Mouse (Mus musculus) megakaryocyte, embryonic 14.5 days (primary cell): Measurements from ENCODE around the gene Tarm1.

ENCODE experiments used
- FLI1 ChIP-seq: IDR thresholded peaks from 2 replicates; pipeline ENCODE4 v1.6.1; 2012; ENCODE audit warnings: low read length, inconsistent platforms, mixed read lengths
- GATA1 ChIP-seq: IDR thresholded peaks from 3 replicates; pipeline ENCODE4 v1.6.1; 2012; ENCODE audit warnings: mixed read lengths, low read length, inconsistent platforms, borderline replicate concordance

DNA sequence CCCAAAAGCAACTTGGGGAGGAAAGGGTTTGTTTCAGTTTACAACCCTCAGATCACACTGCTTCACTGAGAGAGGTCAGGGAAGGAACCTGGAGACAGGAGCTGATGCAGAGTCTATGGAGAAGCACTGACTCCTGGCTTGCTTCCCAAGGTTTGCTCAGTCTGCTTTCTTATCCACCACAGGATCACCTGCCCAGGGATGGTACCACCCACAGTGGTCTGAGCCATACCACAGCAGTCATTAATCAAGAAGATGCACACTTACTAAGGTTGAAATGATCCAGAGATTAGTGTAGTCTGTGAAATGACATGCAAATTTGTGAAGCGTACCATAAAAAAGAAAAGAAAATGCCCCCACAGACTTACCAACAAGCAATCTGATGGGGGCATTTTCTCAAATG lies 2.0 kb downstream of the Tarm1 start:
- no peak for TF ChIP-seq GATA1
- no peak for TF ChIP-seq FLI1
